Mouse (Mus musculus) G1E (cell line): Measurements from ENCODE around the gene Lrrc32.

Source experiments
- CTCF ChIP-seq: IDR thresholded peaks from 2 replicates; pipeline ENCODE4 v1.5.1; 2012; ENCODE audit warnings: low read depth, low read length, inconsistent platforms, mixed read lengths
- GATA1 ChIP-seq: IDR thresholded peaks from 2 replicates; pipeline ENCODE4 v1.6.1; 2012; ENCODE audit warnings: borderline replicate concordance, low read length, inconsistent platforms, mixed read lengths
- TAL1 ChIP-seq: conservative IDR thresholded peaks from 2 replicates; pipeline ENCODE4 v1.6.1; 2012; ENCODE audit warnings: low read depth, low read length, inconsistent platforms, mixed read lengths

GRCm38 (mm10) chr7:98542731-98543142 is 53.7 kb downstream of the Lrrc32 start:
- TF ChIP-seq CTCF (no peak), TAL1 (no peak), GATA1 (no peak)
